Mouse (Mus musculus) lung, adult 2 months (tissue): ENCODE measurements around the gene Pcdh15. TPM values are rescaled to one million over a fixed set of nuclear protein-coding genes. Genes with fewer than 3 reads are reported as not detected.

Experiments used
- DNase-seq: peaks from one replicate; pipeline ENCODE4 v3.0.0; 2022
- H3K4me1 ChIP-seq: fragments of 200-500 bp; 2 replicates; pipeline ENCODE4 v1.6.1; 2011; ENCODE audit warnings: low read length; ENCODE audit not compliant: control insufficient read depth, insufficient read depth
- H3K4me3 ChIP-seq: fragments of 200-500 bp; replicated peaks from 2 replicates; pipeline ENCODE3; 2011; ENCODE audit warnings: low read depth, mild to moderate bottlenecking, control low read depth, low read length; ENCODE audit errors: extremely low read depth
- CTCF ChIP-seq: fragments of 200-500 bp; IDR thresholded peaks from 2 replicates; pipeline ENCODE4 v1.5.1; 2011; ENCODE audit warnings: mild to moderate bottlenecking, low read length, control low read depth; ENCODE audit not compliant: insufficient read depth
- POLR2A ChIP-seq: fragments of 200-500 bp; IDR thresholded peaks from 2 replicates; pipeline ENCODE4 v1.6.1; 2011; ENCODE audit warnings: low read depth, mild to moderate bottlenecking, control low read depth, low read length, borderline replicate concordance; ENCODE audit errors: extremely low read depth
- WGBS: fragments of 180-500 bp; shearing (Covaris S2); methylation state at CpG from one replicate; pipeline ENCODE4 v1.1.7; 2018; 5-methylcytosine and 5-hydroxymethylcytosine counted together
- polyA plus RNA-seq: library from polyadenylated mRNA; depleted of rRNA; stranded (reverse); fragments of >200 nt; gene quantifications from 2 replicates; pipeline ENCODE4 v1.2.3, GENCODE M21; 2012

Gene Pcdh15
- polyA plus RNA-seq, 1 experiment = 0.05 TPM

DNA sequence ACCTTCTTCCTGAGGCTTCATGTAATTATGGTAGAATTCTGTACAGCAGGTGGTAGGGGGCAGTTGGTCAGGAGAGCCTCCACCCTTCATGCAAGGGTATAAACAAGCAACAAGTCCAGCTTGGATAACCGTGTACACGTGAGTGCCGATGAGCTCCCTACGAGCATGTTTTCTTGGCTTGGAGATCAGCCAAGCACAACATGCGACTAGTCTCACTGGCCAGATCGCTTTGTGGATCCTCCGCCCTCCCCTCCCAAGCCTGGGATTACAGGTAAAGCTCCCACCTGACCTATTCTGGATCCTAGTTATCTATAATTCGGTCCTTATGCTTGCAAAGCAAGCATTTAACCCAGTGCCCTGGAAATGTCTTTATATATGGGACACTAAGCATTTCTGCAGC lies 202.8 kb downstream of the Pcdh15 start:
- H3K4me1 ChIP-seq = no peaks in the 10 kb centered on the region
- no peak for DNase-seq
- WGBS = 71% methylated on average over 8 of the region's 8 CpGs
- TF ChIP-seq POLR2A = no peak
- TF ChIP-seq CTCF = no peak
- no peak overlapping the region for H3K4me3 ChIP-seq

DNA sequence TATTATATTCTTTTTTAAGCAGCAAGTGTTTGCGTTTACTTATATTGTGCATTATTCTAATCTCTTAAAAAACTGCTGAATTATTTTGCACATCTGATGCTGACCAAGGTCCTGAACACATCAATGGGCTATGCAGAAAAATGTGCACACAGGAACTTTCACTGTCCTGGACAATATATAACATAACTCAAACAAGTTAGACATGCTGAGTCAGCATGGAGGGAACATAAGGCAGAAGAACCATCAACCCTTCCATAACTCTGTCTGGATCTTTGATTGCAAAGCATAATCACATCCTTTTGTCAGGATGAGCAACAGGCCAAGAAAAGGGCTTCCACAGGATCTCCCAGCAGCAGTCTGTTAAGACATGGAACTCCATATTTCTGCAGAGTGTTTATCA lies 207.5 kb downstream of the Pcdh15 start:
- TF ChIP-seq POLR2A = no peak
- TF ChIP-seq CTCF = no peak
- 89% methylated on average over 1 of the region's 1 CpGs for WGBS
- no peaks in the 10 kb centered on the region for H3K4me1 ChIP-seq
- H3K4me3 ChIP-seq = no peak overlapping the region
- DNase-seq = no peak

GRCm38 (mm10) chr10:73326861-73327260 lies 227.7 kb downstream of the Pcdh15 start:
- no peaks in the 10 kb centered on the region for H3K4me1 ChIP-seq
- WGBS = 84% methylated on average over 7 of the region's 7 CpGs
- TF ChIP-seq CTCF = no peak
- no peak for TF ChIP-seq POLR2A

DNA sequence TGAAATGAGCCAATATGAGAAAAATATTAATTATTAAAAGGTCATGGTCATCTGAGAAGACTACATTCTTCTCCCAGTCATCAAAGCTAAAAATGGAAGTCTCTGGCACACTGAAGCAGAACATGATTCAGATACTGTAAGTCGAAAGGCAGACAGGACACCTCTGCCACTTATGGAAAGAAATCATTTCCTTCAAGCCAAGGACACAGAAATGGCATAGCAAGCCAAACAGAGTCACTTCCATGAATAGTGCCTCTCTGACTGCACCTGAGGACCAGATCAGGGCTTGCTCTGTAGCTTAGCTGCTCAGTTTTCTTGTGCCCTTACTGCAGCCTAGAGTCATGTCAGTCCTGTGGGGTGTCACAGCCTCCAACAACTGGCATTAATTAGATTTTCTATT lies 234.3 kb downstream of the Pcdh15 start:
- H3K4me3 ChIP-seq = no peak overlapping the region
- DNase-seq = no peak
- TF ChIP-seq CTCF (no peak), POLR2A (no peak)
- WGBS = 52% methylated on average over 1 of the region's 1 CpGs
- no peaks in the 10 kb centered on the region for H3K4me1 ChIP-seq

More at GRCm38 (mm10) chr10:73326861-73327260, 227.7 kb downstream of the Pcdh15 start:
- no peak overlapping the region for H3K4me3 ChIP-seq
- DNase-seq = no peak

GRCm38 (mm10) chr10:73379001-73379400 lies 279.9 kb downstream of the Pcdh15 start:
- DNase-seq = no peak

DNA sequence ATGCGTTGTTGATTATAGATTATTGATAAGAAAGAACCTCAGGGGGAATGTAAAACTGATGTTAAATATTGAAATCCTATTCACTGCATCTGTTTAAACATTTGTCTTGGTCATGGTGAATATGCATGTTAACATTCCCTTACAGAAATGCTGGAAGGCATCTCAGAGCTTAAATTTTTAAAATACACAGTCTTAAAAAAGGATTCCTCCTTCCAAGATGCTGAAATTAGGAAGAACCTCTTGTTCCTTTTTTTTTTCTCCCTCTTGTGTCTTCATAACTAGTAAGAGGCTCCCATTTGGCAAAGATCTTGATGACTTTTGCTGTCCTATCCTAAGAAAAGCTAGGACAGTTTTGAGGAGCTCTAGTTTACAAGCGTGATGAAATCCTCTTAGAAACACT lies 284.9 kb downstream of the Pcdh15 start:
- Histone ChIP-seq H3K4me3 (no peak overlapping the region), H3K4me1 (no peaks in the 10 kb centered on the region)
- TF ChIP-seq CTCF = no peak
- no peak for TF ChIP-seq POLR2A
- DNase-seq = no peak
- WGBS = 77% methylated on average over 2 of the region's 2 CpGs

More at GRCm38 (mm10) chr10:73379001-73379400, 279.9 kb downstream of the Pcdh15 start:
- Histone ChIP-seq H3K4me1 (no peaks in the 10 kb centered on the region), H3K4me3 (no peak overlapping the region)
- no peak for TF ChIP-seq POLR2A
- no peak for TF ChIP-seq CTCF
- WGBS = 68% methylated on average over 2 of the region's 2 CpGs

DNA sequence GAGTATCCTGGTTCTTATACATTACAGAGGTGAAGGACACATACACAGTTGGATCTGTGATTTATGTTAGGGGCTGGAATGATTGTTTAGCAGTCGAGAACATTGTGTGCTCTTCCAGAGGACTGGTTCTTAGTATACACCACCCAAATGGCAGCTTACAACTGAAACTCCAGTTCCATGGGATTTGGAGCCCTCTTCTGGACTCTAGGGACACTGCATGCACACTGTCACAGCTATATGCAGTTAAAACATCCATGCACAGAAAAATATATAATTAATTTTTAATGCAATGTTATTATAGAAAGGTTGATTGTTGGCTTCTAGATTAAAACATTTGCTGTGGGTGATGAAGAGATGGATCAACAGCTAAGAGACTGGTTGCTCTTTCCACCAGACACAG lies 301.3 kb downstream of the Pcdh15 start:
- Histone ChIP-seq H3K4me3 (no peak overlapping the region), H3K4me1 (no peaks in the 10 kb centered on the region)
- no peak for TF ChIP-seq POLR2A
- TF ChIP-seq CTCF = no peak
- no peak for DNase-seq
- 64% methylated on average over 1 of the region's 1 CpGs for WGBS

GRCm38 (mm10) chr10:73425408-73425807 lies 326.3 kb downstream of the Pcdh15 start:
- TF ChIP-seq POLR2A = no peak
- DNase-seq = no peak
- H3K4me1 ChIP-seq = no peaks in the 10 kb centered on the region
- 42% methylated on average over 3 of the region's 3 CpGs for WGBS
- H3K4me3 ChIP-seq = no peak overlapping the region

GRCm38 (mm10) chr10:73431345-73431744 lies 332.2 kb downstream of the Pcdh15 start:
- TF ChIP-seq POLR2A = no peak
- TF ChIP-seq CTCF = no peak
- DNase-seq = no peak
- no peak overlapping the region for H3K4me3 ChIP-seq
- WGBS = 87% methylated on average over 3 of the region's 3 CpGs
- no peaks in the 10 kb centered on the region for H3K4me1 ChIP-seq

DNA sequence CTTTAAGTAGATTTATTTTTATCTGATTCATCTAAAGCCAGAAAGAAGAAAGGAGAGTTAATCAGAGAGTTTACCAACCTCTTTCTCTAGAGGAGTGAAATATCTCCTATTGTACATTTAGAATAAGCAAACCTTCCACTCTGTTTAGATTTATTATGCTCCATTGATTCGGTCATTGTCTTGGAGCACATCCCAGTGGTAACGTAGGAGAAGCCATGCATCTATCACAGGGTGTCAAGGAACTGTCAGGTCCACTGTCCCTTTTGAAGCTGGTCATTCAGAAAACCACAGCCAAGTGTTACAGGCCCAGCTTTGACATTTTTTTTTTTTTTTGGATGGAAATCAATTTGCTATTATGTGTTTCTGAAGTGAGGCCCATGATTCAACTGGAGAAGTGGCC lies 384.9 kb downstream of the Pcdh15 start:
- WGBS = 36% methylated on average over 2 of the region's 2 CpGs
- TF ChIP-seq CTCF = no peak
- no peak for TF ChIP-seq POLR2A

More for the DNA sequence above, 384.9 kb downstream of the Pcdh15 start:
- H3K4me1 ChIP-seq = no peaks in the 10 kb centered on the region
- no peak for DNase-seq
- no peak overlapping the region for H3K4me3 ChIP-seq
